Comparison of ENCODE assay signal across 8 mouse cellular contexts in genomic region chr13:63278141-63278631, GRCm38 (mm10).
DNase-seq lines count a peak whose midpoint lies in the region; ATAC-seq and TF ChIP-seq lines count a peak whose summit lies in the region.

No protein-coding gene starts in this region.

- WGBS in lung, embryonic 14.5 days, result 19% methylated on average over 5 of the region's 5 CpGs
- WGBS in heart, embryonic 12.5 days, result 33% methylated on average over 5 of the region's 5 CpGs
- 25% methylated on average over 5 of the region's 5 CpGs for WGBS in kidney, embryonic 16.5 days
- WGBS in neural tube, embryonic 13.5 days, result 44% methylated on average over 5 of the region's 5 CpGs

- peak overlapping the region; percentile 54 for H3K4me2 ChIP-seq in lung, embryonic 14.5 days
- H3K4me2 ChIP-seq in heart, embryonic 12.5 days, result peak overlapping the region; percentile 27
- H3K4me2 ChIP-seq in kidney, embryonic 16.5 days (replicated peaks; ENCODE audit: low read depth, low read length), result peak overlapping the region; percentile 63
- H3K4me2 ChIP-seq in neural tube, embryonic 13.5 days, result peak overlapping the region; percentile 48

- peaks cover 22% of the 10 kb centered on the region for H3K36me3 ChIP-seq in lung, embryonic 14.5 days (ENCODE audit: insufficient read depth)
- peaks cover 15% of the 10 kb centered on the region for H3K36me3 ChIP-seq in heart, embryonic 12.5 days
- H3K36me3 ChIP-seq in kidney, embryonic 16.5 days (ENCODE audit: insufficient read depth, low read length), result peaks cover 13% of the 10 kb centered on the region; the same call in 1 of the 2 replicates
- 0 out of 2 replicates have a peak, but pooled peaks cover 1% of the 10 kb centered on the region for H3K36me3 ChIP-seq in neural tube, embryonic 13.5 days

- H3K4me1 ChIP-seq in lung, embryonic 14.5 days (ENCODE audit: insufficient read depth), result peaks cover 26% of the 10 kb centered on the region
- H3K4me1 ChIP-seq in heart, embryonic 12.5 days (replicated peaks), result peaks cover 68% of the 10 kb centered on the region
- peaks cover 72% of the 10 kb centered on the region for H3K4me1 ChIP-seq in kidney, embryonic 16.5 days (ENCODE audit: insufficient read depth, low read length)
- H3K4me1 ChIP-seq in neural tube, embryonic 13.5 days (replicated peaks), result peaks cover 53% of the 10 kb centered on the region

- DNase-seq in lung, embryonic 14.5 days, result peak; percentile 55
- no peak for DNase-seq in lung, postnatal 25 days (ENCODE audit: low spot score)
- no peak for DNase-seq in spleen, adult 12 weeks (ENCODE audit: low spot score)
- no peak for DNase-seq in left cerebral cortex, adult 11 months (ENCODE audit: low spot score)
- DNase-seq in left cerebral cortex, postnatal 25 days (ENCODE audit: low spot score in 2 of 2), result no peak

- no peaks in the 10 kb centered on the region for H3K9me3 ChIP-seq in lung, embryonic 14.5 days (ENCODE audit: low read depth, low read length)
- H3K9me3 ChIP-seq in heart, embryonic 12.5 days (replicated peaks), result no peaks in the 10 kb centered on the region
- no peaks in the 10 kb centered on the region for H3K9me3 ChIP-seq in kidney, embryonic 16.5 days (ENCODE audit: low read length)
- no peaks in the 10 kb centered on the region for H3K9me3 ChIP-seq in neural tube, embryonic 13.5 days

- intact Hi-C loops in left cerebral cortex, postnatal 25 days (cut with DNase I), result no loop called here

- TF ChIP-seq CTCF in lung, embryonic 14.5 days (IDR thresholded peaks at IDR 0.05; ENCODE audit: low read depth), result no peak

- H3K4me3 ChIP-seq in lung, embryonic 14.5 days (ENCODE audit: low read depth, low read length), result 0 out of 2 replicates have a peak overlapping the region, but pooled peaks have one; percentile 6
- H3K4me3 ChIP-seq in heart, embryonic 12.5 days, result no peak overlapping the region
- peak overlapping the region; percentile 36 for H3K4me3 ChIP-seq in kidney, embryonic 16.5 days (ENCODE audit: low read length)
- peak overlapping the region; percentile 8 for H3K4me3 ChIP-seq in neural tube, embryonic 13.5 days

- peak overlapping the region; percentile 36 for H3K9ac ChIP-seq in lung, embryonic 14.5 days
- peak overlapping the region; percentile 53 for H3K9ac ChIP-seq in heart, embryonic 12.5 days
- peak overlapping the region; percentile 63 for H3K9ac ChIP-seq in kidney, embryonic 16.5 days (replicated peaks; ENCODE audit: low read length)
- H3K9ac ChIP-seq in neural tube, embryonic 13.5 days, result peak overlapping the region; percentile 59; the same call in 1 of the 2 replicates

- H3K27ac ChIP-seq in lung, embryonic 14.5 days (ENCODE audit: low read depth), result peak overlapping the region; percentile 90
- H3K27ac ChIP-seq in heart, embryonic 12.5 days (ENCODE audit: poor library complexity, severe bottlenecking), result peak overlapping the region; percentile 81
- H3K27ac ChIP-seq in kidney, embryonic 16.5 days (ENCODE audit: low read length), result peak overlapping the region; percentile 91
- H3K27ac ChIP-seq in neural tube, embryonic 13.5 days (replicated peaks), result peak overlapping the region; percentile 71

- no peak for ATAC-seq in lung, embryonic 14.5 days (ENCODE audit: insufficient read depth)
- ATAC-seq in heart, embryonic 12.5 days (ENCODE audit: insufficient number of reproducible peaks, low FRiP score), result no peak
- no peak for ATAC-seq in kidney, embryonic 16.5 days (ENCODE audit: low FRiP score, low TSS enrichment)
- no peak for ATAC-seq in neural tube, embryonic 13.5 days (ENCODE audit: low read depth)

- H3K27me3 ChIP-seq in lung, embryonic 14.5 days (ENCODE audit: insufficient read depth, low read length), result no peaks in the 10 kb centered on the region
- H3K27me3 ChIP-seq in heart, embryonic 12.5 days (replicated peaks), result no peaks in the 10 kb centered on the region
- H3K27me3 ChIP-seq in kidney, embryonic 16.5 days (ENCODE audit: insufficient read depth, low read length), result no peaks in the 10 kb centered on the region
- H3K27me3 ChIP-seq in neural tube, embryonic 13.5 days, result peaks cover 13% of the 10 kb centered on the region; the same call in 1 of the 2 replicates
